ENCODE assay signal across 16 mouse cellular contexts in the genomic region with DNA sequence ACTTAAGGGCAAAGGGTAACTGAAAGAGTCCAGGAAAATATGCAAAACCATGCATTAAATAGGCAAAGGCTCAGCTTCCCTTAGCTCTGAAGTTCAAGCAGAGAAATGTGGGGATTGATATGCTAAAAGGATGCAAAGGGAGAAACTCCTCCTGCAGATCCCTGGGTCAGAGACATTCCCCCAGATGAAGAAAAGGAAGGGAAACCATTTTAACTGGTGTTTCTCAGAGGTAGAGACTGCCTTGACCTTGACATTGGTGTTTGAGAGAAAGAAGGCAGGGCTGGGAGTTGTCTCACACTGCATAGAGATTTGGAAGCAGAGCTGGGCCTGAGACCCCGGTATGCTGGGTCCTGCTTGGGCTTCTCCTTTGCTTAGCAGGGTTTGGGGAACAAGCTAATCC.
"Had no signal": no experiment of that assay in that cellular context is flagged by ENCODE, and none has a peak within 500 bp of the region (broad histone marks: within the 10 kb centered on the region; RNA-seq: fewer than 3 reads in every experiment).

No protein-coding gene starts in this region.

- H3K36me3 ChIP-seq: neural tube, embryonic 12.5 days; neural tube, embryonic 13.5 days; neural tube, embryonic 15.5 days; stomach, embryonic 15.5 days had no signal

- H3K4me3 ChIP-seq: neural tube, embryonic 12.5 days; neural tube, embryonic 13.5 days; neural tube, embryonic 15.5 days; stomach, embryonic 15.5 days had no signal

- H3K4me1 ChIP-seq: neural tube, embryonic 12.5 days; neural tube, embryonic 13.5 days; neural tube, embryonic 15.5 days; stomach, embryonic 15.5 days had no signal

- H3K27me3 ChIP-seq: neural tube, embryonic 12.5 days; neural tube, embryonic 13.5 days; stomach, embryonic 15.5 days had no signal

- H3K9me3 ChIP-seq: neural tube, embryonic 12.5 days; neural tube, embryonic 13.5 days; neural tube, embryonic 15.5 days; stomach, embryonic 15.5 days had no signal

- DNase-seq: retina, postnatal 1 day; right cerebral cortex, adult 18-20 months; right cerebral cortex, postnatal 14 days; right cerebral cortex, postnatal 25 days; right cerebral cortex, postnatal 4 days; spleen, adult 18-20 months; thymus, adult 18-20 months; thymus, adult 2 months; thymus, postnatal 14 days; thymus, postnatal 25 days; thymus, postnatal 36 days; thymus, postnatal 4 days had no signal
